Mouse (Mus musculus): ENCODE results near the gene Ssbp4. TPM values are rescaled to one million over a fixed set of nuclear protein-coding genes. Genes with fewer than 3 reads are reported as not detected.

Gene Ssbp4
- 100 to 1,000 TPM; 221 to 261 TPM for total RNA-seq (2021)
- long read RNA-seq, experiment 1, transcript Ssbp4-201 (17 exons, 1,475 nt) = major isoform, 80 of 255 reads
- long read RNA-seq, experiment 1, partial matches to known transcripts = 36 of 255 reads
- long read RNA-seq, experiment 1, other reads (novel, unspliced or antisense) = 138 of 255 reads
- long read RNA-seq, experiment 2, transcript Ssbp4-201 (17 exons, 1,475 nt) = major isoform, 47 of 243 reads
- long read RNA-seq, experiment 2, partial matches to known transcripts = 70 of 243 reads
- long read RNA-seq, experiment 2, other reads (novel, unspliced or antisense) = 124 of 243 reads

GRCm38 (mm10) chr8:70608749-70609367, at the start of gene Ssbp4:
Ssbp4 (minus strand) TSS chr8:70608872.
- intact Hi-C loops (cut with DNase I) = loop anchor here (1.0 kb wide), 1 partner anchor 34 kb away; no protein-coding TSS in a partner anchor
- peak within 1 kb of the TSS; percentile 97 for H3K27ac ChIP-seq
- peak within 1 kb of the TSS; percentile 98 for H3K4me3 ChIP-seq
- TF ChIP-seq CTCF (IDR thresholded peaks at IDR 0.05) = no peak
- DNase-seq (ENCODE audit: extremely low spot score in 1 of 2, low spot score in 2 of 2) = no peak

GRCm38 (mm10) chr8:70657739-70658138, 49.1 kb upstream of the Ssbp4 start:
- no peak for TF ChIP-seq CTCF (IDR thresholded peaks at IDR 0.05)
- Histone ChIP-seq H3K4me3 (no peak overlapping the region), H3K27ac (no peak overlapping the region)
- intact Hi-C loops (cut with DNase I) = no loop called here
- DNase-seq (ENCODE audit: extremely low spot score in 1 of 2, low spot score in 2 of 2) = no peak

GRCm38 (mm10) chr8:70657214-70657613, 48.5 kb upstream of the Ssbp4 start:
- intact Hi-C loops (cut with DNase I) = no loop called here
- Histone ChIP-seq H3K4me3 (no peak overlapping the region), H3K27ac (no peak overlapping the region)
- no peak for TF ChIP-seq CTCF (IDR thresholded peaks at IDR 0.05)
- DNase-seq (ENCODE audit: extremely low spot score in 1 of 2, low spot score in 2 of 2) = no peak

- Histone ChIP-seq H3K27ac (no peak overlapping the region), H3K4me3 (no peak overlapping the region)
- no peak for DNase-seq (ENCODE audit: extremely low spot score in 1 of 2, low spot score in 2 of 2)
- no peak for TF ChIP-seq CTCF (IDR thresholded peaks at IDR 0.05)
- intact Hi-C loops (cut with DNase I) = no loop called here
Measured at GRCm38 (mm10) chr8:70656193-70656790, 47.6 kb upstream of the Ssbp4 start.

GRCm38 (mm10) chr8:70655469-70655868, 46.8 kb upstream of the Ssbp4 start:
- Histone ChIP-seq H3K27ac (no peak overlapping the region), H3K4me3 (no peak overlapping the region)
- intact Hi-C loops (cut with DNase I) = no loop called here
- DNase-seq (ENCODE audit: extremely low spot score in 1 of 2, low spot score in 2 of 2) = no peak
- no peak for TF ChIP-seq CTCF (IDR thresholded peaks at IDR 0.05)

- no peak for TF ChIP-seq CTCF (IDR thresholded peaks at IDR 0.05)
- no peak overlapping the region for H3K27ac ChIP-seq
- intact Hi-C loops (cut with DNase I) = no loop called here
Measured at GRCm38 (mm10) chr8:70654121-70654520, 45.4 kb upstream of the Ssbp4 start.

GRCm38 (mm10) chr8:70653226-70653625, 44.6 kb upstream of the Ssbp4 start:
- Histone ChIP-seq H3K27ac (no peak overlapping the region), H3K4me3 (no peak overlapping the region)
- TF ChIP-seq CTCF (IDR thresholded peaks at IDR 0.05) = peak; percentile 79
- intact Hi-C loops (cut with DNase I) = loop anchor here (2.0 kb wide), 1 partner anchor 22 kb away; no protein-coding TSS in a partner anchor
- DNase-seq (ENCODE audit: extremely low spot score in 1 of 2, low spot score in 2 of 2) = no peak

More at GRCm38 (mm10) chr8:70654121-70654520, 45.4 kb upstream of the Ssbp4 start:
- no peak for DNase-seq (ENCODE audit: extremely low spot score in 1 of 2, low spot score in 2 of 2)
- H3K4me3 ChIP-seq = no peak overlapping the region

GRCm38 (mm10) chr8:70650351-70650750, 41.7 kb upstream of the Ssbp4 start:
- intact Hi-C loops (cut with DNase I) = loop anchor here (2.0 kb wide), 1 partner anchor 38 kb away; no protein-coding TSS in a partner anchor
- no peak overlapping the region for H3K27ac ChIP-seq
- DNase-seq (ENCODE audit: extremely low spot score in 1 of 2, low spot score in 2 of 2) = no peak
- TF ChIP-seq CTCF (IDR thresholded peaks at IDR 0.05) = no peak; the same call in 1 of the 2 replicates
- no peak overlapping the region for H3K4me3 ChIP-seq

- no peak for TF ChIP-seq CTCF (IDR thresholded peaks at IDR 0.05)
- DNase-seq (ENCODE audit: extremely low spot score in 1 of 2, low spot score in 2 of 2) = no peak
- Histone ChIP-seq H3K4me3 (no peak overlapping the region), H3K27ac (no peak overlapping the region; the same call in 1 of the 2 replicates)
- intact Hi-C loops (cut with DNase I) = no loop called here
Measured at GRCm38 (mm10) chr8:70649324-70649723, 40.7 kb upstream of the Ssbp4 start.

- no peak overlapping the region; the same call in 1 of the 2 replicates for H3K27ac ChIP-seq
- no peak for TF ChIP-seq CTCF (IDR thresholded peaks at IDR 0.05)
- H3K4me3 ChIP-seq = no peak overlapping the region
- DNase-seq (ENCODE audit: extremely low spot score in 1 of 2, low spot score in 2 of 2) = no peak
- intact Hi-C loops (cut with DNase I) = no loop called here
Measured at GRCm38 (mm10) chr8:70648921-70649320, 40.2 kb upstream of the Ssbp4 start.

GRCm38 (mm10) chr8:70648164-70648442, 39.4 kb upstream of the Ssbp4 start:
- TF ChIP-seq CTCF (IDR thresholded peaks at IDR 0.05) = no peak
- intact Hi-C loops (cut with DNase I) = no loop called here
- no peak overlapping the region for H3K4me3 ChIP-seq
- DNase-seq (ENCODE audit: extremely low spot score in 1 of 2, low spot score in 2 of 2) = no peak
- no peak overlapping the region for H3K27ac ChIP-seq
